Mouse (Mus musculus): ENCODE results near the gene Gm47959. TPM values are rescaled to one million over a fixed set of nuclear protein-coding genes. Genes with fewer than 3 reads are reported as not detected.

Gene Gm47959
- polyA plus RNA-seq, 1 experiment = not detected

- Histone ChIP-seq H3K79me3 (ENCODE audit: low read depth) (no peaks in the 10 kb centered on the region), H3K79me2 (ENCODE audit: control insufficient read depth, insufficient read depth) (no peaks in the 10 kb centered on the region), H3K36me3 (ENCODE audit: control insufficient read depth, insufficient read depth) (no peaks in the 10 kb centered on the region), H3K4me3 (ENCODE audit: insufficient read depth, poor library complexity, severe bottlenecking) (no peak overlapping the region), H3K27me3 (ENCODE audit: control insufficient read depth, insufficient read depth, insufficient read length) (peaks cover 18% of the 10 kb centered on the region), H3ac (ENCODE audit: control insufficient read depth, insufficient read length, low read depth) (no peak overlapping the region)
- TF ChIP-seq MAX (IDR thresholded peaks at IDR 0.05) (no peak), MYOD1 (IDR thresholded peaks at IDR 0.05; ENCODE audit: control insufficient read depth, insufficient read length, low read depth) (no peak), USF1 (IDR thresholded peaks at IDR 0.05; ENCODE audit: low read depth) (no peak), CTCF (IDR thresholded peaks at IDR 0.05; ENCODE audit: control insufficient read depth, insufficient read depth, insufficient read length) (no peak), FOSL1 (IDR thresholded peaks at IDR 0.05; ENCODE audit: insufficient read depth, low read length, poor library complexity, severe bottlenecking) (no peak), MYOG (IDR thresholded peaks at IDR 0.05; ENCODE audit: control insufficient read depth, extremely low read depth, insufficient read length) (no peak), CEBPB (IDR thresholded peaks at IDR 0.05; ENCODE audit: low read depth) (no peak)
These were observed 34.2 kb downstream of the Gm47959 start for GRCm38 (mm10) chr1:83034509-83034908.

- Histone ChIP-seq H3ac (ENCODE audit: control insufficient read depth, insufficient read length, low read depth) (no peak overlapping the region), H3K79me3 (ENCODE audit: low read depth) (no peaks in the 10 kb centered on the region), H3K36me3 (ENCODE audit: control insufficient read depth, insufficient read depth) (no peaks in the 10 kb centered on the region), H3K4me3 (ENCODE audit: insufficient read depth, poor library complexity, severe bottlenecking) (no peak overlapping the region), H3K79me2 (ENCODE audit: control insufficient read depth, insufficient read depth) (no peaks in the 10 kb centered on the region), H3K27me3 (ENCODE audit: control insufficient read depth, insufficient read depth, insufficient read length) (peaks cover 24% of the 10 kb centered on the region)
- TF ChIP-seq CTCF (IDR thresholded peaks at IDR 0.05; ENCODE audit: control insufficient read depth, insufficient read depth, insufficient read length) = no peak
- TF ChIP-seq USF1 (IDR thresholded peaks at IDR 0.05; ENCODE audit: low read depth) = no peak
- no peak for TF ChIP-seq FOSL1 (IDR thresholded peaks at IDR 0.05; ENCODE audit: insufficient read depth, low read length, poor library complexity, severe bottlenecking)
- TF ChIP-seq CEBPB (IDR thresholded peaks at IDR 0.05; ENCODE audit: low read depth) = no peak
- no peak for TF ChIP-seq MYOD1 (IDR thresholded peaks at IDR 0.05; ENCODE audit: control insufficient read depth, insufficient read length, low read depth)
- no peak for TF ChIP-seq MAX (IDR thresholded peaks at IDR 0.05)
- TF ChIP-seq MYOG (IDR thresholded peaks at IDR 0.05; ENCODE audit: control insufficient read depth, extremely low read depth, insufficient read length) = no peak
These were observed 36.7 kb downstream of the Gm47959 start for GRCm38 (mm10) chr1:83036892-83037667.

GRCm38 (mm10) chr1:83038109-83038672, 37.8 kb downstream of the Gm47959 start, which contains the start of gene Slc19a3:
TSS of gene Slc19a3 (minus strand) at chr1:83038448.
- Histone ChIP-seq H3K36me3 (ENCODE audit: control insufficient read depth, insufficient read depth) (no peaks in the 10 kb centered on the region), H3K27me3 (ENCODE audit: control insufficient read depth, insufficient read depth, insufficient read length) (peaks cover 26% of the 10 kb centered on the region), H3K4me3 (ENCODE audit: insufficient read depth, poor library complexity, severe bottlenecking) (no peak within 1 kb of the TSS), H3ac (ENCODE audit: control insufficient read depth, insufficient read length, low read depth) (no peak within 1 kb of the TSS), H3K79me3 (ENCODE audit: low read depth) (no peaks in the 10 kb centered on the region), H3K79me2 (ENCODE audit: control insufficient read depth, insufficient read depth) (no peaks in the 10 kb centered on the region)
- no peak for TF ChIP-seq CTCF (IDR thresholded peaks at IDR 0.05; ENCODE audit: control insufficient read depth, insufficient read depth, insufficient read length)

GRCm38 (mm10) chr1:83039080-83039479, 38.7 kb downstream of the Gm47959 start:
- H3K36me3 ChIP-seq (ENCODE audit: control insufficient read depth, insufficient read depth) = no peaks in the 10 kb centered on the region
- H3ac ChIP-seq (ENCODE audit: control insufficient read depth, insufficient read length, low read depth) = no peak overlapping the region
- no peak for TF ChIP-seq CEBPB (IDR thresholded peaks at IDR 0.05; ENCODE audit: low read depth)
- no peak for TF ChIP-seq FOSL1 (IDR thresholded peaks at IDR 0.05; ENCODE audit: insufficient read depth, low read length, poor library complexity, severe bottlenecking)
- TF ChIP-seq USF1 (IDR thresholded peaks at IDR 0.05; ENCODE audit: low read depth) = no peak
- TF ChIP-seq MYOD1 (IDR thresholded peaks at IDR 0.05; ENCODE audit: control insufficient read depth, insufficient read length, low read depth) = no peak
- TF ChIP-seq MAX (IDR thresholded peaks at IDR 0.05) = no peak
- TF ChIP-seq MYOG (IDR thresholded peaks at IDR 0.05; ENCODE audit: control insufficient read depth, extremely low read depth, insufficient read length) = no peak
- no peak for TF ChIP-seq CTCF (IDR thresholded peaks at IDR 0.05; ENCODE audit: control insufficient read depth, insufficient read depth, insufficient read length)
- no peaks in the 10 kb centered on the region for H3K79me2 ChIP-seq (ENCODE audit: control insufficient read depth, insufficient read depth)
- H3K4me3 ChIP-seq (ENCODE audit: insufficient read depth, poor library complexity, severe bottlenecking) = no peak overlapping the region
- H3K27me3 ChIP-seq (ENCODE audit: control insufficient read depth, insufficient read depth, insufficient read length) = peaks cover 26% of the 10 kb centered on the region
- no peaks in the 10 kb centered on the region for H3K79me3 ChIP-seq (ENCODE audit: low read depth)

- Histone ChIP-seq H3K79me3 (ENCODE audit: low read depth) (no peaks in the 10 kb centered on the region), H3K27me3 (ENCODE audit: control insufficient read depth, insufficient read depth, insufficient read length) (peaks cover 34% of the 10 kb centered on the region), H3K79me2 (ENCODE audit: control insufficient read depth, insufficient read depth) (no peaks in the 10 kb centered on the region), H3K4me3 (ENCODE audit: insufficient read depth, poor library complexity, severe bottlenecking) (no peak within 1 kb of the TSS), H3K36me3 (ENCODE audit: control insufficient read depth, insufficient read depth) (no peaks in the 10 kb centered on the region), H3ac (ENCODE audit: control insufficient read depth, insufficient read length, low read depth) (no peak within 1 kb of the TSS)
- TF ChIP-seq MYOD1 (IDR thresholded peaks at IDR 0.05; ENCODE audit: control insufficient read depth, insufficient read length, low read depth) (no peak), CEBPB (IDR thresholded peaks at IDR 0.05; ENCODE audit: low read depth) (no peak), MYOG (IDR thresholded peaks at IDR 0.05; ENCODE audit: control insufficient read depth, extremely low read depth, insufficient read length) (no peak), MAX (IDR thresholded peaks at IDR 0.05) (no peak), FOSL1 (IDR thresholded peaks at IDR 0.05; ENCODE audit: insufficient read depth, low read length, poor library complexity, severe bottlenecking) (no peak), USF1 (IDR thresholded peaks at IDR 0.05; ENCODE audit: low read depth) (no peak), CTCF (IDR thresholded peaks at IDR 0.05; ENCODE audit: control insufficient read depth, insufficient read depth, insufficient read length) (no peak)
These were observed 42.0 kb downstream of the Gm47959 start, which contains the start of gene Krtap28-10 for GRCm38 (mm10) chr1:83042380-83042779. TSS of gene Krtap28-10 (minus strand) at chr1:83042480.

Data from C2C12 (cell line).